Mouse (Mus musculus): ENCODE data around the gene Lonp1. TPM values are rescaled to one million over a fixed set of nuclear protein-coding genes. Genes with fewer than 3 reads are reported as not detected.
A peak's percentile ranks its signal among the peaks of the same experiment; 100 is the strongest.
"Not testable (repeated sequence)": the region's sequence is repeated elsewhere in the genome, so short reads cannot be mapped to it uniquely, and the experiment has no call there.

Gene Lonp1
- total RNA-seq, 2 experiments from 2014 or later = 229 to 256 TPM

GRCm38 (mm10) chr17:56625495-56625894 lies 1.2 kb downstream of the Lonp1 start:
- DNase-seq = peak; percentile 62

DNA sequence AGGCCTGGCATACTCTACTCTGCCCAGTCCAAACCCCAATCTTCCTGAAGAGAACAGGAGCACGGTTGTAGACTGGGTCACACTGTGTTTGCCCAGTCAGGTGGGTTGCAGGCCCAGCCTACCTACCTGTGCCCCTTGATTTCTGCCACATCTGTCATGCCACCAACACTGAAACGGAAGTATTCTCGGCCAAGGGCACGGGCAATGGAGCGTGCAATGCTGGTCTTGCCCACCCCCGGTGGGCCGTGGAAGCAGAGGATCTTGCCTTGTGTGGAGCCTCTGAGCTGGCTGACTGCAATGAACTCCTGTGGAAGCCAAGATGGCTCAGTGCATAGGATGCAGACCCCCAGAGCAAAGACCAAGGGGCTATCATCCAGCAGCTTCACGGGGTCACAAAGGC lies 9.1 kb downstream of the Lonp1 start:
- DNase-seq = no peak

DNA sequence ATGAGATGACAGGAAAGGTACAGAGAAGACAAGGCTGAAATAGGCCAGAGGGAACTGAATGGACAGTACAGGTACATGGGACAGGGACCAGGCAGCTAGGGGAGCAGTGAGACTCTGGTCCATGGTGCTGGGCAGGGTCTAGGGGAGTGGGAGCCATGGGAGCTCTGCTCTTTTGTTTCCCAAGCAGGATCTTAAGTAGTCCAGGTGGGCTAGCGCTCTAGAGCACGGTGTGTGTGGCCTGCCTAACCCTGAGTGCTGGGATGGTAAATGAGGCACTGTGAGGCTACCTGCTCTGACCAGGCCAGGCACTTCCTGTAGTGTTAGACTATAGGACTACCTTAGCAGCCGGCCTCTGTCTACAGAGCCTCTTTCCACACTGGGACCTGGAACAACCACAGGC lies 10.0 kb downstream of the Lonp1 start:
- no peak for DNase-seq

DNA sequence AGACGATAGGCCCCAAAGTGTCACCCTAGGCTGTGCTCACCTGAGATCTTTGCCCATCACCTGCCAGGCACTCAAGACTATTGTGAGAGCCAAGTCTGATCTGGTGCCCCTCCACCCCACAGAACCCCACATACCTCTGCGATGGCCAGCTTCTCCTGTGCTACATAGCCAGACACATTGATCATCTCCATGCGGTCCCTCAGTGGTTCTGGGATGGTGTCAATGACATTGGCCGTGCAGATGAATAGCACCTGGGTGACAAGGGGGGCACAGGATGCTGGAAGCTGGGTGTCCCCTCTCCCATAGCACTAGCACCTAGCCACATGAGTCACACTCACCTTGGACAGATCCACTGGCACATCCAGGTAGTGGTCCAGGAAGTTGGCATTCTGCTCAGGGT lies 10.9 kb downstream of the Lonp1 start:
- no peak for DNase-seq

DNA sequence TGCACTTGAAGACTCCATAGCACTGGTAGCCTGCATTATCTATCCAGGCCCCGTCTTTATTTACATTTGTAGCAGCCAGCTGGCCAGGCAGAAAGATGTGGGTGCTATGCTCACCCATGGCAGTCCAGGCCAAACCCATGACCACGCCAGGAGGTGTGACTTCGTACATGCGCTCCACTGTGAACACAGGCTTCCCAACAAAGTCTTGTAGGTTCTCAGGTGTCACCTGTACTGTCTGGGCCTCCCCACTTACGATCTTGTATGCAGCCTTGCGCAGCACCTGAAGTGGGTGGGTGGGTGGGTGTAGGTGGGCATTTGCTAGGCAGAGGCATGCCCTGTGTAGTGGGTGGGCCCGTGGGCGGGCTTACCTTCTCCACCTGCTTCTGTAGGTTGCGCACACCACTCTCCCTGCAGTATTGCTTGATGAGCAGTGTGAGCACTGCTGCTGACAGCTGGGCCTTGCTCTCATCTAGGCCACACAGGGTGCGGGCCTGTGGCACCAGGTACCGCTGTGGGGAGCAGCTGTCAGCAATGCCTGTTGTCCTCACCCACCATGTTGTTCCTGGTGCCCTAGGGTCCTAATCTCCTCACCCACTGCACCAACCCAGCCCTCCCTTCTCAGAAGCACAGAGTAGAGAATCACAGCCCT lies 11.4 kb downstream of the Lonp1 start:
- no peak for DNase-seq

DNA sequence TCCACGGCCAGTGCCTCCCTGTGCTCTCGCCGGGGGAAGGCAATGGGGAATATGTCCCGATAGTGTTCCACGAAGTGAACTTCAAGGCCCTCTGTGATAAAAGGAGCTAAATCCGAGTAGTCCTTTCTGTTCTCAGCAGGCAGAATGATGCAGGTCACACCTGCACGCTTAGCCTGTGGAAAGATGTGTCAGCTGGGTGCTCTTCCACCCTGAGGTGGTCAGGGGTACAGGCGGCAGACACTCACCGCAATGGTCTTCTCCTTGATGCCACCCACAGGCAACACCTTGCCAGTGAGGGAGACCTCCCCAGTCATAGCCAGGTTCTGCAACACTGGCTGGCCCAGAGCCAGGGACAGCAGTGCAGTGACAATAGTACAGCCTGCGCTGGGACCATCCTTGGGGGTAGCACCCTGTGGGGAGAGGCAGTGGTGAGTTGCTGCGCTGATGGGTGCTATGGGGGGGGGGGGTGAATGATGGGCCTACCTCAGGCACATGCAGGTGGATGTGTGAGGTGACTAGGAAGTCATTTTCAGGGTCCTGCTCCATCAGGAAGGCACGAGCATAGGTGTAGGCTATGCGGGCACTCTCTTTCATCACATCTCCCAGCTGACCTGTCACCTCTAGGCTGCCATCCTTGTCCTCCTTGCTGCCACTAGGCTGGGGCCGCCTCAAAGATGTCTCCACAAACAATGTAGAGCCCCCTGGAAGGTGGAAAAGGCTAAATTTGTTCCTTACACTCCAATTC lies 12.1 kb downstream of the Lonp1 start:
- peak; percentile 65 for DNase-seq

- DNase-seq = peak; percentile 62
Measured at GRCm38 (mm10) chr17:56613893-56614292, 12.8 kb downstream of the Lonp1 start.

DNA sequence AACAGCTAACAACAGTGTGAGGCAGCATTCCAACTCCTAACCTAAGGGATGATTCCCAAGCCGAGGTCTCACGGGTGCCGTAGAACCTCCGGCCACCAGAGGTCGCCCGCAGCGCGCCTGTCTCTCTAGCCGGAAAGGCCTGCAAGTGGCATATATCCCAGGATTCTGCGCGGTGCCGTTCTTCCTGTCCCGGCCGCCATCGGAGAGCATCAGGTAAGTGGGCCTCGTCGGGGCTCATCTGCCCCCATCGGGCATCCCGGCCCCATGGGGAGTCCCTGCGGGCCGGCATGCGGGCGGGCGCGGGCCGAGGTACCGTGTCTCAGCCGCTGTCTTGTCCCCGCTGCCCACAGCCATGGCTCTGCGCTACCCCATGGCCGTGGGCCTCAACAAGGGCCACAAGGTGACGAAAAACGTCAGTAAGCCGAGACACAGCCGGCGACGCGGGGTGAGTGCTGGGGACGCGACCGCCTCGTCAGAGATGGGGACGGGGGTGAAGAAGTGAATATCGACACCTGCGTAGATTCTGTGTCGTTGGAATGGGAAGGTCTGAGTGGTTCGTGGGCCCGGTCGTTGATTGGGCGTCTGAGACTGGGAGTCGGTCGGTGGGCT lies 13.3 kb downstream of the Lonp1 start, which contains the start of gene Rpl36:
TSS of gene Rpl36 (plus strand) at position 181 of the 609 bp plus-strand sequence.
- DNase-seq = peak; percentile 98

- not testable (repeated sequence) for DNase-seq
Measured at GRCm38 (mm10) chr17:56612565-56612939, 14.1 kb downstream of the Lonp1 start.

- peak; percentile 62 for DNase-seq
Measured at GRCm38 (mm10) chr17:56611861-56612564, 14.7 kb downstream of the Lonp1 start.

DNA sequence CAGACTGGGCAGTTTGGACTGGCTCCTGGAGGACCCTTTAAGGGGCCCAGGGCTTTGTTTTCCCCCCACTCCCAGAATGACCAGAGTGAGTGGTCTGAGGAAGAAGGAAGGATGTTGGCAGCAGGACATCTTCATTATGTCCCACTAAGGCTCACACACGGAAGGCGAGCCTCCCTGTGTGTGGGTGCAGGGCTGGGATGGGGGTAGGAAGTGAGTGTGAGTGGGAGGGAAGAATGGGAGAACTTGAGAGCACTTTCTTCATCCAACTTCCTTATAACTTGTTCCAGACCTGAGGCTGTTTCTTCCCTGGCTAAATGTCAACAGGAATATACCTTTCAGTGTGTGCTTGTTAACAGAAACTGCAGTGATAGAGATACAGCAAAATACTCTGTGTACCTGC lies 15.4 kb downstream of the Lonp1 start:
- DNase-seq = no peak

DNA sequence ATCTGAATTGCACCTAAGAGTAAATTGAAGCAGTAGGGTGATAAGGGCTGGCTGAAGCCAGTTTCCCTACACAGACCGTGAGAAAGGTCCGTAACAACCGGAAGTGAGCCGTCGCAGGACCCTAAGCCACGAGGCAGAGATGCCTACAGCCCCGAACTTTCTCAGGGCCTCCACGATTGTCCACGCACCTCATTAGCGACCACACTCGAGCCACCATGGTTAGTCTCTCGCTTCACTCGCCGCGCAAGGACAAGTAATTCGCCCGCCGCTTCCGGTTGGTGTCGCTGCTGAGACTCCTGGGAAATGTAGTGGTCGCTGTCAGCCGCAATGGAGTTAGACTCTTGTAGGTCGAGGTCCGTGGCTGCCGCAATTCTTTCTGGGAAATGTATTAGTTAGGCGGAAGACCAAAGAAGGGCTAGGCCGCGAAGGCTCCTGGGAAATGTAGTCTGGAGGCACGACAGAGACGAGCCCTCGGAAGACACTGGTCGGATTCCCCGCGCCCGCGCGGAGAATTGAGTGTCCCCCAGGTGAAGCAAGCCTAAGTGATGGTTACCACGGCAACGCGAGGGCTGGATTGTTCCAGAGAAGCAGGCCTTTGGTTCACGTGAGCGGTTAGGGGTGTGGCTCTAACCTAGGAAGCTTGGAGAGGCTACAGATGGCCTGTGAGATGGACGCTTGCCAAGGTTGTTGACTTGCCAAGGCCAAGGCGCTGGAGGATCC lies 17.1 kb downstream of the Lonp1 start, which contains the start of gene 2410015M20Rik:
TSS of gene 2410015M20Rik (minus strand) at position 320 of the 720 bp plus-strand sequence.
- peak; percentile 93 for DNase-seq

DNA sequence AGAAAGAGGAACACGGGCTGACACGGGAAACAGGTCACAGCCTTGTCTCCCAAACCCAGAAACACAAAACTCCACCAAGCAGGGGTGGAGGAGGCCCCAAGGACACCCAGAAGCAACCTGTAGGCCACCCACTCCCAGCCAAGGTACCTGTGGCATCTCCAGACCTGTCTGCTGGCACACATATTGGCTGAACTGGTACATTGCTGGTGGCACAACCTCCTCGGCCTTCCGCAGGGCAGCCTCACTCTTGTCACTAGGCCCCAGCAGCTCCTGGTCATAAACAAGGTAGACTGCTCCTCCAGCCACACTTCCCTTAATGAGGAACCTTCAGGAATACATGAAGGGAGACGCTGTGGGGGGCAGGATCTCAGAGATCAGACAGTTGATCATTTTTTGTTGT lies 18.0 kb downstream of the Lonp1 start:
- no peak for DNase-seq

GRCm38 (mm10) chr17:56607521-56608062 lies 19.1 kb downstream of the Lonp1 start:
- no peak for DNase-seq

GRCm38 (mm10) chr17:56605431-56605830 lies 21.3 kb downstream of the Lonp1 start:
- DNase-seq = no peak

DNA sequence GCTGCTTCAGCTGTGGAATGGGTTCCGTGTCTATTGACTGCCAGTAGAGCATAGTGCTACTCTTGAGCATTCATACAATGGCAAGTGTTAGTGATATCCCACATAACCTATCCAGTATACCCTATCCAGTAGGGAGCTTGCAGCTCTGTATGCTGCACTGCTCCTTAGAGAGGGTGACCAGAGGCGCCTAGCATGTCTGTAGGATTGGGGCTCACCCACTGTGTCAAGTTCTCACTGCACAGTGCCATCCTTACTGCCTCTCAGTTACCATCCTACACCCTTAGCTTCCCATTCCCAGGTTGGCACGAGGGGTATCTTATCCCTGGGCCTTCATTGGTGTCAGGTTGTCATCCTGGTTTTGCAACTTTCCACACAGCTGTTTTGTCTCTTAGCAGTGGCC lies 22.3 kb downstream of the Lonp1 start:
- DNase-seq = no peak

DNA sequence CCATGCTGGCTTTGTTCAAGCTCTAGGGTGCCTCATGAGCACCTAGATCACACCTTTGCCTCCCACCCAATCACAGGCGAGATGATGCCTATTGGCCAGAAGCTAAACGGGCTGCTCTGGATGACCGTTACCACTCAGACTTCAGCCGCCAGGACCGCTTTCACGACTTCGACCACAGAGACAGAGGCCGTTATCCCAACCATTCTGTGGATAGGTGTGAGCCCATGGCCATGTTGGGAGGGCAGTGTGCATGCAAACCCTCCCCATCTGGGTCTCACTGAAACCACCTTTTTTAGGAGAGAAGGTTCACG lies 22.7 kb downstream of the Lonp1 start:
- no peak for DNase-seq

- no peak for DNase-seq
Measured at GRCm38 (mm10) chr17:56603186-56604069, 23.3 kb downstream of the Lonp1 start.

DNA sequence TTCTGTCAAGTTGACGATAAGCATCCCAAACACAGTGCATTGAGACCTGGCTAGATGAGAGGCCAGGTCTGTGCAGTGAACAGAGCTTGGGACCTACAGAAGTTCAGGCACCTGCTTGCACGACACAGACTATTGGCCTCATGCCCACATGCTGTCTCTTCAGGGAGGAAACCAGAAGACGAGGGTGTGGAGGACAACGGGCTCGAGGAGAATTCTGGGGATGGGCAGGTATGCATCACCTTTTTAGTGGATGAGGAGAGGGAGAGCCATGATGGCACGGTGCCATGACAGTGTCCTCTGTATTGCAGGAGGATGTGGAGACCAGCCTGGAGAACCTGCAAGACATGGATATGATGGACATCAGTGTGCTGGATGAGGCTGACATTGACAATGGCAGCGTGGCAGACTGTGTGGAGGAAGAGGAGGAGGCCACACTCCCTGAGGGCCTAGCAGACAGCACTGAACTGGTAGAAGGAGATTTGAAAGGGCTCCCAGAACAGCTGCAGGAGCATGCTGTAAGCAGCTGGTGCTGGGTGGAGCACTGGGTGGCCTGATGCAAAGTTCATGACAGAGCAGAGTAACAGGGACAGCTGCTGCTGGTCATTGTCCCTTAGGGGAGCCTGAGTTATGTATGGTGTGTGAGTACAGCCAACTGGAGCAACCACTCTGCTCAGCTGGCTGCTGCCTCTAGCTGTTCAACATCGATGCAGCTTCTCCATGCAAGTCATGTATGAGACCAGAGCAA lies 33.0 kb downstream of the Lonp1 start:
- DNase-seq = no peak

DNA sequence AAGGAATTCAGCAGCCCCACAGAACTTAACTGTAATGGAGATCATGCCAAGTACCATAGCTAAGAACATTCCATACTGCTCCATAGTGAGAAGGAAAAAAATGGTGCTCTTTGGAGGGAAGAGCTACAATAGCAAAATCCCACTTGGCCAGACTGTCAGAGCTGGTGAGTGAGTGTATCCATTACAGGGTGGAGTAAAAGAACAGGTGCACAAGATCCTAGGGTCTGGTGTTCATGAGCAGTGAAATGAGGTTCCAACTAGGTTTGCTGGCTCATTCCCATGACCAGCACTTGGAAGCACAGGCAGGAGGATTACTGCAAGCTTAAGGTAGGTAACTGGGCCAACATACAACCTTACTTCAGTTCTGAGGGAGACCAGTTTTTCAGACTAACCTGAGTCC lies 34.1 kb downstream of the Lonp1 start:
- DNase-seq = no peak
